11 mouse cellular contexts compared by ENCODE assay signal in the genomic region with DNA sequence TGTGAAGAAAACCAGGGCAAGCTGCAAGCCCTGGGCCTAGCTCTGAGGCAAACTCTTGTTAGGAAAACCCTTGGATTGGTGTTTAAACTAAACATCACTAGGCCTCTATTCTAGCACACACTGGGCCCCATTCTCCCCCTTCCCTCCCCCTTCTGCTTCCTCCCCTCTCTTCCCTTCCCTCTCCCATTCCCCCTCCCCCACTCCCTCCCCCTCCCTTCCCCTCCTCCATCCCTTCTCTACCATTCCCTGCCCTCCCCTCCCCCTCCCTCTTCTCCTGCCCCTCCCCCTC. TPM values are rescaled to one million over a fixed set of nuclear protein-coding genes. Genes with fewer than 3 reads are reported as not detected.
DNase-seq lines count a peak whose midpoint lies in the region; ATAC-seq and TF ChIP-seq lines count a peak whose summit lies in the region.
"Had no signal": no experiment of that assay in that cellular context is flagged by ENCODE, and none has a peak within 500 bp of the region (broad histone marks: within the 10 kb centered on the region; RNA-seq: fewer than 3 reads in every experiment).

No protein-coding gene starts in this region.

- DNase-seq in heart, postnatal 10 days, result no peak
- no peak for DNase-seq in liver, embryonic 13.5 days
- no peak for DNase-seq in liver
- DNase-seq in embryonic facial prominence, embryonic 10.5 days (ENCODE audit: low spot score), result peak; percentile 55
- no peak for DNase-seq in limb, embryonic 14.5 days (ENCODE audit: low spot score)
- DNase-seq in T-cell, adult 2 months (ENCODE audit: low spot score), result no peak
- DNase-seq in spleen, adult 12 weeks (ENCODE audit: low spot score), result no peak
- DNase-seq: cerebellum, adult 8-10 months had no signal

- no peak overlapping the region for H3K9ac ChIP-seq in heart, embryonic 15.5 days
- H3K9ac ChIP-seq in liver, embryonic 13.5 days, result no peak overlapping the region
- H3K9ac ChIP-seq in limb, embryonic 14.5 days (ENCODE audit: low read depth, low read length, severe bottlenecking), result peak overlapping the region; percentile 31; the same call in 1 of the 2 replicates

- no peak for ATAC-seq in heart, embryonic 15.5 days (replicated peaks; ENCODE audit: insufficient number of reproducible peaks, insufficient read depth, low FRiP score, low read depth)
- no peak for ATAC-seq in liver, embryonic 13.5 days (ENCODE audit: low read depth)
- no peak for ATAC-seq in limb, embryonic 14.5 days (ENCODE audit: low FRiP score, low read depth)
- ATAC-seq: lung, postnatal 0 days had no signal

- peaks cover 5% of the 10 kb centered on the region; the same call in 1 of the 2 replicates for H3K36me3 ChIP-seq in heart, embryonic 15.5 days
- H3K36me3 ChIP-seq in liver, embryonic 13.5 days, result no peaks in the 10 kb centered on the region
- peaks cover 40% of the 10 kb centered on the region for H3K36me3 ChIP-seq in embryonic facial prominence, embryonic 10.5 days (replicated peaks)
- peaks cover 18% of the 10 kb centered on the region; the same call in 1 of the 2 replicates for H3K36me3 ChIP-seq in limb, embryonic 14.5 days (ENCODE audit: control insufficient read depth, insufficient read depth, low read length)

- H3K4me3 ChIP-seq in heart, embryonic 15.5 days, result no peak overlapping the region
- no peak overlapping the region for H3K4me3 ChIP-seq in liver, embryonic 13.5 days (replicated peaks)
- peak overlapping the region; percentile 31; the same call in 1 of the 2 replicates for H3K4me3 ChIP-seq in embryonic facial prominence, embryonic 10.5 days
- no peak overlapping the region for H3K4me3 ChIP-seq in limb, embryonic 14.5 days (replicated peaks; ENCODE audit: low read length)

- H3K4me1 ChIP-seq in heart, embryonic 15.5 days (replicated peaks), result peaks cover 88% of the 10 kb centered on the region
- H3K4me1 ChIP-seq in liver, embryonic 13.5 days (replicated peaks), result peaks cover 54% of the 10 kb centered on the region
- peaks cover 79% of the 10 kb centered on the region for H3K4me1 ChIP-seq in embryonic facial prominence, embryonic 10.5 days
- peaks cover 65% of the 10 kb centered on the region for H3K4me1 ChIP-seq in limb, embryonic 14.5 days (ENCODE audit: control insufficient read depth, insufficient read depth, low read length)

- H3K9me3 ChIP-seq in heart, embryonic 15.5 days (replicated peaks), result no peaks in the 10 kb centered on the region
- H3K9me3 ChIP-seq in liver, embryonic 13.5 days (replicated peaks), result no peaks in the 10 kb centered on the region
- no peaks in the 10 kb centered on the region for H3K9me3 ChIP-seq in embryonic facial prominence, embryonic 10.5 days
- no peaks in the 10 kb centered on the region for H3K9me3 ChIP-seq in limb, embryonic 14.5 days (ENCODE audit: control insufficient read depth, low read length)
- H3K9me3 ChIP-seq: G1E had no signal

- no peaks in the 10 kb centered on the region for H3K27me3 ChIP-seq in heart, embryonic 15.5 days
- no peaks in the 10 kb centered on the region for H3K27me3 ChIP-seq in liver, embryonic 13.5 days
- H3K27me3 ChIP-seq in embryonic facial prominence, embryonic 10.5 days (replicated peaks; ENCODE audit: low read depth, poor library complexity, severe bottlenecking), result no peaks in the 10 kb centered on the region
- H3K27me3 ChIP-seq in limb, embryonic 14.5 days (ENCODE audit: control insufficient read depth, insufficient read depth, low read length), result no peaks in the 10 kb centered on the region

- no peak for TF ChIP-seq POLR2A in limb, embryonic 14.5 days (IDR thresholded peaks at IDR 0.05; ENCODE audit: borderline replicate concordance, extremely low read depth, insufficient read depth, insufficient read length)

- H3K4me2 ChIP-seq in heart, embryonic 15.5 days, result no peak overlapping the region
- H3K4me2 ChIP-seq in liver, embryonic 13.5 days, result 0 out of 2 replicates have a peak overlapping the region, but pooled peaks have one; percentile 23
- peak overlapping the region; percentile 37; the same call in 1 of the 2 replicates for H3K4me2 ChIP-seq in limb, embryonic 14.5 days (replicated peaks; ENCODE audit: low read depth, low read length, severe bottlenecking)

- intact Hi-C loops in heart, postnatal 10 days (cut with DNase I), result no loop called here

- peak overlapping the region; percentile 55 for H3K27ac ChIP-seq in heart, embryonic 15.5 days
- H3K27ac ChIP-seq in liver, embryonic 13.5 days, result peak overlapping the region; percentile 29; the same call in 1 of the 2 replicates
- peak overlapping the region; percentile 84 for H3K27ac ChIP-seq in embryonic facial prominence, embryonic 10.5 days (replicated peaks)
- peak overlapping the region; percentile 69 for H3K27ac ChIP-seq in limb, embryonic 14.5 days (replicated peaks; ENCODE audit: low read depth, low read length)

RNA-seq across cellular contexts. Expression of gene Mbnl2, which starts 12.5 kb away (rescaled TPM):
- 122 and 123 TPM in 2 replicates for polyA plus RNA-seq in heart, embryonic 15.5 days (2015; fragmentation: Nextera tagmentation; extraction: Ambion mirVana)
- total RNA-seq in heart, postnatal 10 days (2021), result 100 to 1,000 TPM; 223 to 270 TPM
- polyA plus RNA-seq in liver, embryonic 13.5 days (2015; fragmentation: Nextera tagmentation; extraction: Ambion mirVana), result 14.6 and 17.8 TPM in 2 replicates
- 42.8 and 54.1 TPM in 2 replicates for polyA plus RNA-seq in embryonic facial prominence, embryonic 10.5 days (2016; fragmentation: Nextera tagmentation; extraction: Ambion mirVana)
- polyA plus RNA-seq in limb, embryonic 14.5 days (2012; rRNA removed), result 109 and 116 TPM in 2 replicates
- 160 and 161 TPM in 2 replicates for polyA plus RNA-seq in limb, embryonic 14.5 days (2014; fragmentation: Nextera tagmentation; extraction: Ambion mirVana)

Comparison
In these comparisons a context has a peak if more than half of its experiments do, and no peak if none do; other contexts are left out.
1. H3K27ac ChIP-seq: peak in every context shown above with its lines; median percentile 84 in embryonic facial prominence, embryonic 10.5 days; 69 in limb, embryonic 14.5 days; 55 in heart, embryonic 15.5 days; 29 in liver, embryonic 13.5 days.